Mouse (Mus musculus) 3T3-L1 (cell line): ENCODE results near the gene Cfap44.

Source experiments
- DNase-seq: peaks from one replicate; pipeline ENCODE4 v3.0.0-alpha.2; 2015; ENCODE audit warnings: low read depth, low spot score

Gene Cfap44

DNA sequence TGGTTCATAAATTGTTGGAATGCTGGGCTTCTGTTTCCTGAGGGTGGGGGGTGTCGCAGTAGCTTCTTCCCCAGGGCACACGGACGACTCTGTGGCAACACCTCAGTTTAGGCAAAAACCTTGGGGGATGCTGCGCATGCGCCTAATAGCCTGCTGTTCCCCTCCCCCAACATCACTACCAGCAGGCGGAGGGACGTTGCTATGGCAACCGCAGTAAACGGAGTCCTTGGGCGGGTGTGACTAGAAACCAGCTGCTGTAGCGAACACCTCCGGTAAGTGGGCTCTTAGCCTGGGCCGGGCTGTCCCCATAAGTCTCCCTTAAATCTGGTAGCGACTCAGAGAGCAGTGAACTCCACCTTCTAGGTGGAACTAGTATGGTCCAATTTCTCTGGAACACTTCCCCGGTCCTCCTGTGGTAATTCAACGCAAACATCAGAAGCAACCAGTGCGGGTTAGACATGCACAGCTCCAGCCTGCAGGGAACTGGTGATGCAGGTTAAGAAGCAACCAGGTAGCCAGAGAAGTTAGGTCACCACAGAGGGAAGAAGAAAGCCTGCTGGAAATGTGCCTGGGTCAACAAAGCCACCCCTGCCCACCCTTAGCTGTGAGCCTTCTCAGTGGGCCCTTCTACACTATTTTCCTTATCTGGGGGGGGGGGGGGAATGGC, at the start of gene Cfap44:
Gene Cfap44, plus strand, starts transcription at position 220 of the 667 bp plus-strand sequence.
- DNase-seq = no peak

DNA sequence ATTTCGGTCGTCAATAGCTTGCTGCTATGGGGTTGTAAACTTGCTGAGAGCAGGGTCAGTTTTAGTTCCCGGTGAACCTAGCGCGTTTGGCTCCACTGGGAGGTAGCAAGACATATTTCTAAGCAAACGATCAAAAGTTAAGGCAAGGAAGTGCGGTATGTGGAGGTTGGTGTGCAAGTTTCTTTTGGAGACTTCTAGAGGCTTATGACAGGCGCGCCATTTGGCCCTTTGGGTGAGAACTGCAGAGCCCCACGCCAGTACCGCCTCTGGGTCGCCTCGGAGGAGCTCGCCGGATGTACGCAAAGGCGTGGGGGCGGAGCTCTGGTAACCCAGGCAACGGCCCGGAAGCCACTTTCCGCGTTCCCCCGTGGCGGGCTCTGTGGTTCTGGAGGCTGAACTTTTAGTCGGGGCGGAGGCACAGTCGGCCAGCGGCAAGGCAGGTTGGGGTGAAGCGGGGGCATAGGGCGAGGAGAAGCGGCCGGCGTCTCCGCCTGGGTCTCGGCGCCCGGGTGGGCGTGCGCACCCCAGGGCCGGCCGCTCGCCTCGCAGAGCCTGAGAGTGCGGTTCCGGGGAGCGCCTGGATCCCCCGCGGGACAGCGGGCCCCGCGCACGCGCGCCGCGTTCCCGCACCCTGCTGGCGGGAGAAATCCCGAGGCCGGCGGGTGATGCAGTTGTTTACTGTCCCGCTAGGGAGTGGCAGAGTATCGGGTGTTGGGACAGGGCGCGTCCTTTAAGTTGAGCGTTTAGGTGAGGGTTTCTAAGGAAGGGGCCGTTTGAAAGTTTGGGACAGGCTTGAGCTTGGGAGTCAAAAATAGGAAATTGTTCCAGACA, 47.3 kb upstream of the Cfap44 start, which contains the start of gene Spice1:
Gene Spice1, plus strand, starts transcription at position 51 of the 831 bp plus-strand sequence.
- DNase-seq = peak; percentile 95

DNA sequence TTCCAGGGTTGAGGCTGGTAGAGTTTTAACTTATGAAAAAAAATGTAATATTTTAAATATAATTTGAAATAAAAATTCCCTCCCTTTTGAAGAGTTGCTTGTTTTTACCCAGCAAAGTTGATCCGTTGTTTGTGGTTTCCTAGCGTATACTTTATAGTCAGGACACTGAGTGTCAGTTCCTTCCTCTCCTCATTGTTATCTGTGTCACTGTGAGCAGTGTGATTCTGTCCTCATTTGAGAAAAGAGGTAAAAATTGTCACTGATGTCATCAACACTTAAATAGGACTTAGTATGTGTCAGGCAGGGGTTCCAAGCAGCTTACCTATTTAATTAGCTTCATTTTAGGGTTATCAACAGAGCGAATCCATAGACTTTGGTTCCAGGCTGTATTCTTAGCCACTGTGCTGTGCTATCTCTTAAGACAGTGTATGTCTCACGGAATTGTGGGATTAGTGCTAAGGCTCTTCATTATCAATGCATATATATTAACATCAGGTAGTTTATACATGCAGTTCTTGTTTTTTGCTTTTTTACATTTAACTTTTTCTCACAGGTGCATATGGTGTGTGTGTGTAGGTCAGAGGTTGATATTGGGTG, 44.7 kb upstream of the Cfap44 start:
- no peak for DNase-seq

DNA sequence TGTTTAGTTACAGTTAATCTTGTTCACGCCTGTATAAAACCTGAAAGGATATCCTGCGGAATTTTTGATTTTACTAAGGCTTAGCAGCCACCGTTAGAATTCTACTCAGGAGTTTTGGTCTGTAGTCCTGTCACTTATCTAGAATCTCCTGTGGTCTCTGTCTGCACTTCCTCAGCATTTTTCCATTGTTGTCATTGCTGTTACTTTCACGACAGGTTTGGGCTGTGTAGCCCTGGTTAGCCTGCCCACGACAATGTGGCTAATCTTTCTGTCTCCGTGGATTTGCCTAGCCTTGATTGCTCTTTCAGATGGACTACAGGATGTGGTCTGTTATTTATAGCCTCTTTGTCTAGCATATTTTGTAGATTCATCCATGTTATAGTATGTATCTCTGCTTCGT, 38.3 kb upstream of the Cfap44 start:
- DNase-seq = no peak

DNA sequence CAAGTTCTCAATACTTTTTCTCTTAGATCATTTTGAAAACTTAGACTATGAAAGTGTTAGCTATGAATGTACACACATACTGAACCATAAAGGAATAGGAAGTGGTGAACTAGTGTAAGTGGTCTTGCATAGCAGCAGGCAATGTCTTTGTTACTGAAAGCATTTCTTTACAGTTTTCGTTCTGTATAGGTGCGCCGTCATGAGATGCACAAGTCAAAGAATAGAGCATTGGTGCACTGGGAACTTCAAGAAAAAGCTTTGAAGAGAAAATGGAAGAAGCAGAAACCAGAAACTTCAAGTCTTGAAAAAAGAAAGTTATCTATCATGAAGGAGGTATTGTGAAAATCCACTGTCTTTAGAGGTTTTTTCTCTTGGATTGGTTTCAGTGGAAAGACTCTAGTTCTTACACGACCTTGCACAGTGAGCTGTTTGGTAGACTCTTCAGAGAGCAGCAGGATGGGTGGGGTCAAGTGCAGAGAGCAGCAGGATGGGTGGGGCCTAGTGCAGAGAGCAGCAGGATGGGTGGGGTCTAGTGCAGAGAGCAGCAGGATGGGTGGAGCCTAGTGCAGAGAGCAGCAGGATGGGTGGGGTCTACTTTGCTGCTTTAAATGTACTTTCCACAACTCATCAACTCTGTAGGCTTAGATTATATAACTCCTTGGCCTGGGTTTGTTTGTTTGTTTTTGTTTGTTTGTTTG, 36.9 kb upstream of the Cfap44 start:
- peak; percentile 42 for DNase-seq

DNA sequence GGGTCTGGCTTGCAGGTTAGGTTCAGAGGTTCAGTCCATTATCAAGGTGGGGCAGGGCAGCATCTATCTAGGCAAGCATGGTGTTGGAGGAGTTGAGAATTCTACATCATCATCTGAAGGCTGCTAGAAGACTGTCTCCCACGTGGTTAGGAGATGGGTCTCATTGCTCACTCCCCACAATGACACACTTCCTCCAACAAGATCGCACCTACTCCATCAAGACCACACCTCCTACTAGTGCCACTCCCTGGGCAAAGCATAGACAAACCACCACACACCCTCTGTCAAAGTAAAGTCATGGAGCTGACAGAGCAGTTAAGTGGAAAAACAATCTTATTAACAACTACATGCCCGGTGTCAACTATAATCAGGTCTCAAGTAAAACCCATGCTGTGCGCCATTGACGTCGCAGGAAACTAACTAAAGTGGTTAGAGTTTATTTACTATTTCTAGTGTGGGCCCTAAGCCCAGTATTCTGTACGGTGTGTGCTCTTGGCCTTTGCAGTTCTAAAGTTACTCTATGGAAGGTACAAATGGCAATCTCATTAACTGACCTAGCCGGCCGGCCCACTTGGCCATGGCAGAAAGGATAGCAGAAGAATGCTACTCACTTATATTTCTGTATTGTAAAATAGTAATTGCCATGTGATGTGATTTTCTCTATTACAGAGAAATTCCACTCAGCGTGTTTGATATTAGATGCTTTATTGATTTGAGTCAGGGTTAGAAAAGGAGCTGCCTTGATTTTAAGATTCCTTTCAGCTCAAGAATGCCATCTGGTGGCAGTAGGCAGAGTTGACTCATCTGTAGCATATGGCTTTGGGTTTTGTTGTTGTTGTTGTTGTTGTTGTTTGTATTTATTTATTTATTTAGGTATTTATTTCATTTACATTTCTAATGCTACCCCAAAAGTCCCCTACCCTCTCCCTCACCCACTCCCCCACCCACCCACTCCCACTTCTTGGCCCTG, 32.4 kb upstream of the Cfap44 start:
- DNase-seq = peak; percentile 58

DNA sequence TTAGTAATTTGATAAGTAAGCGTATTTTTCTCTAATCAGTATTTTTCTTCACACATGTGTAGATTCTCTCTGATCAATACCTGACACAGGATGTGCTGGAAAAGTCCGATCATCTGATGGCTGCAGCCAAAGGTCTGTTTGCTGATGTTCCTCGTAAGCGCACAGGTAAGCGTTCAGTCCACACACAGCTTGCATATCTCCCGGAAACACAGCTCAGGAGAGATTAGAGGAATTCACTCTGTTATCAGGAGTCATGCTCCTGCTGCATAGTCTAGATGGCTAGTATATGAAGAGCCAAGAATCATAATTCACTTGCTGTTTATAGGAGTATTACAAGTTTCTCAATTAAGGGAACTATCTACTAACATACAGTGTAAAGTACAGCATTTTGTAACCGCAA, 29.1 kb upstream of the Cfap44 start:
- no peak for DNase-seq

DNA sequence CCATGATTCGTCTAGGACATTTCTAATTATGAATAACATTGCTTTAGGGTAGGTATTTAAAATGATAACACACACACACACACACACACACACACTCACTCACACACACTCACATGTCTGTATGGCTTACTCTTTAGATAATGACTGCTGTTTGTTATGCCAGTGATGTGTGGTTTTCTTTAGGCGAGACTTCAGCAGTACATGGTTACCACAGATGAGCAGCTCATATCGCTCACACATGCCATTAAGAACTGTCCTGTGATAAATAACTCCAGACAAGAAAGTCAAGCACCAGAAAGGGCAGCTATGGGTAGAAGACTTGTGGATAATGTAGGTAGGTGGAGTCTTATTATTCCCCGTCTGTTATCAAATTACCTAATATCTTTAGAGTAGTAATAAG, 19.1 kb upstream of the Cfap44 start:
- DNase-seq = no peak

DNA sequence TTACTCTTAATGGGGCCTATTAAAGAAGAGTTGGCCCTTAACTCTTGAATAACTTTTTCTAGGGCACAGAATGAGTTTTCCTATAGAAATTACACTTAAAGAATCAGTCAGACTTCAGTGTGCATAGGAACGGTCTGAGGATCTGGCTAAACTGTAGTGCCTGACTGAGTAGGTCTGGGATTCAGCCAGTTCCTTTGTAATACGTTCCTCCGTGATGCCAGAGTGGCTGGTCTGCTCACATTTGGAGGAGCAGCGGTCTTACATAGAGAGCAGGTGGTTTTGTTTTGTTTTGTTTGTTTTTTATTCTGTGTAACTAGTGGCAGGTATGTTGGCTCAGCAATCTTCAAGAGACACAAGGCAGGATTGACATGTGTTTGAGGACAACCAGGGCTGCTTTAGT, 14.6 kb upstream of the Cfap44 start:
- DNase-seq = no peak

DNA sequence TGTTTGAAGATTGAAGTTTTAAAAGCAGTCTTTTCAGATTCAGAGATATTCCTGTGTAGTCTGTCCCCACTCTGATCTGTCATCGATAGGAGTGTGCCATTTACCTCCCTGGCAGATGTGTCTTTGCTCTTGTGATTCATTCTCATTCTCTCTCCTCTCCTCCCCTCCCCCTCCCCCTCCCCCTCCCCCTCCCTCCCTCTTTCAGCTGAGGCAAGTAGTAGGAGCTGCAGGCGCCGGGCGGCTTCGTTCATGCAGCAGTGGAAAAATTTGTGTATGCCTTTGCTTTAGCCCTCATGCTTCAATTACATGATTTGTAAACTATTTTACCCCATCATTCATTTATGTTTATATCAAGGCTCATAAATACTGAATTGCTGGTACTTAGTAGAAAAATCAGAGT, 13.0 kb upstream of the Cfap44 start:
- no peak for DNase-seq

DNA sequence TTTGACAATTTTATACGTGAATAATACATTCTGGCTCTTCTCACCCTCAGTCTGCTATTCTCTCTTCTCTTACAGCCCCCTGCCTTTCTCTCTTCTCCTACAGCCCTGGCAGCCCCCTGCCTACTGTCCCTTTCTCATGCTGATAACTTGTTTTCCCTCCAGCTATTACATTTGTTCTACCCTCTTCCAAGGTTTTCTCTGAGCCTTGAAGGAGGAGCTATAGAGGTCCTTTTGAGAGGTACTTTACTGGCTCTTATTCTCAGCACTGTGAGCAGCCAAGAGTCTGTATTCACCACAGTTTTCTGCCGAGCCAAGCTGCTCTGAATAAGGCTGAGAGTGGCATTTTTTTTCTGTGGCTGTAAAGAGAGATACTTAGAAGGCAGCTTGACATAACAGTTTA, 11.0 kb upstream of the Cfap44 start:
- no peak for DNase-seq

DNA sequence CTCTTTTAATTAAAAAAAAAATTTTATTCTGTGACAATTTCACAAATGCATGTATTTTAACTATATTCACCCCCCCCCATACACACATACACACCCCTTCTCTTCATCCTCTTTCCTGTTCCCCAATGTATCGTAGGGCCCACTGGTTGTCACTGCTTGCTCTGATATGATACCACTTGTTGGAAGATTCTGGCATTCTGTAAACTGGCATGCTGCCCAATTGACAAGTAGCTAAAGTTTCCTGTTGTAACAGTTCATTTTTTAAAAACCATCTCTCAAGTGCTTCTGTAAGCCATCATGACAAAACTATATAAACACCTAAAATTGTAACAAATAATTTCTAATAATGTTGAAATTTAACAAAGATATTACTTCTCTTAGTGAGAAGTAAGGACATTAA, 10.3 kb upstream of the Cfap44 start:
- DNase-seq = no peak

DNA sequence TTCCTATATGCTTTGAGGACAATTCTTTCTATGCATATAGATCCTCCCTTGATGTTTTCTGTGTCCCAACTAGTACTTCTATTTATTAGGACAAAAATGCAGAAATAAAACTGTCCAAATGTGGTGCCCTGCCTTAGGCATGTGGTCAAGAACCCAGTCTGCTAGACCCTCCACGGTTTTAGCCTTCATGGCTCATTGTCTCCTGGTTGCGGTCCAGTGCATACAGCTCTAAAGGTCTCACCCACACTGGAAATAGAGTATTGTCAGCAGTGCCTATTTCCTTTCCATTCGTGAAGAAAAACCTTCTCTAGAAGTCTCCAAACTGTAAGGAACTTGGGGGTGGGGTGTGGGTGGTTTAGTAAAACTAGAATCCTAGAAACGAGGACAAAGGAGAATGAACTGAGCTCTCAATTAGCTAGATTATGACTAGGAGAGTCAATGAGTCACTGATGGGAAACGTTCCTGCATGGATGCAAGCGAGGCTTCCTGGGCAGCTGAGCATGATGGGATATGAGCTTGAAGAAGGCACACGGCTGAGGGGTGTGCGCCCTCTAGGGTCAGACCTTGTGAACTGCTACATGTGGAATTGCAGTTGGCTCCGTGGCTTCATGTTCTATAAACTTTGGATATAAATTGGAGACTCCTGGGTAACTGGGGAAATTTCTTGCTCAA, 2.6 kb upstream of the Cfap44 start:
- DNase-seq = peak; percentile 82

DNA sequence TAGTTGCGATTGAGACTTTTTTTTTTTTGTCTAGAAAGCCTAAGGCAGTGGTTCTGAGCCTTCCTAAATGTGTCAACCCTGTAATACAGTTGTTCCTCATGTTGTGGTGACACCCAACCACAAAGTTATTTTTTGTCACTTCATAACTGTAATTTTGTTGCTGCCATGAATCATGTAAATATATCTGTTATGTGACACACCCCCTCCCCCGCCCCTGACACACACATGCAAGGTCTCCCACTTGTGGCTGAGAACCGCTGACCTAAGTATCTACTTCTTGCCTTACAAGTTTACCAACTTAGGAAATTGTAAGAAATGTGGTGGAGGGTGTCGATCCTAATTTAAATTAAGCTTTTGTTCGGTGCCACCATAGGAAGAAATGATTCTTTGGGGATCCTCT, 10.3 kb downstream of the Cfap44 start:
- no peak for DNase-seq

DNA sequence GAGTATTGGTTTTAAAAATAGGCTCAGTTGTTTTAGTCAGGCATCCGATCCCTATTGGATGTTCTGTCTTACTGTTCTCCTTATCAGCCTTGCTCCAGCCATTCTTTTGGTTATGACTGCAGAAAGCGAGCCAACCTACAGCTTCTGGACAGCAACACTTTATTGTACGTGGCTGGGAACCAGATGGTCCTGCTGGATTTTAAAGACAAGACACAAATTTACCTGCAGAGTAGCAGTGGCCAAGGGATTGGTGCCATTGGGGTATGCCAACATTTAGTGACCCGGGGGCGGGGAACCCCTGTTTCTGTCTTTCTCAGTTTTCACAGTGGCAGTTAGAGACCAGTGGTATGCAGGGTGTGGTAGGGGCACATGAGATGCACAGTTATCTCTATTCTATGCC, 12.6 kb downstream of the Cfap44 start:
- DNase-seq = no peak

DNA sequence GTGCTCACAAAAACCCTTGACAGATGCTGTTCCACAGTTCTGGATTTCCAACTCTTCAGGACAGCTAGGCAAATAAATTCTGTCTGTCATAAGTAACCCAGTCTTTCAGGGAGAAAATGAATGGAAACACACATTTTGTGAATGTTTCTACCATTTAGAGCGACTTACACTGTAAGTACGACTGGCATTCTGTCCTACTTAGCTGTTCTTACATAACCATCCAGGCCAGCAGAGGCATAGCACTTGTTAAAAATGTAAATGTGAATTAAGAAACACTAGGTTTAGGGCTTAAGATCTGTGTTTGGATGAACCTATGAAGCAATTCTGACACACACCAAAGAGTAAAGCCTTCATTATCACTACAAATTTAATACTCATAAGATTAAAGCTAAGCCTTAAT, 13.7 kb downstream of the Cfap44 start:
- no peak for DNase-seq

DNA sequence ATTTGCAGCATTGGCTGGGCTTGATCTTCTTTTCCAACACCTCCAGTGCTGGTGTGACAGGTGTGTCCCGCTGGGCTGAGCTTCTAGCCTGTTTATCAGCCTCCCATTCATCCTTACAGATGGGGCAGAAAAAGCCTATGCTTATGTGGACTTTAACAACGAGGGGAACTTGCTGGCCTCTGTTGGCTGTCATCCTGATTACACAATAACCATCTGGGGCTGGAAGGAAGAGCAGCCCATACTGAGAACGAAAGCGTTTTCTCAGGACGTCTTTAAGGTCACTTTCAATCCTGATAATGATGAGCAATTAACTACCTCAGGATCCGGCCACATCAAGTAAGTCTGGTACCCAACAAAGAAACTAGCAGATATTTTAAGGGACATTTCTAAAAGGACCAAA, 15.6 kb downstream of the Cfap44 start:
- no peak for DNase-seq

DNA sequence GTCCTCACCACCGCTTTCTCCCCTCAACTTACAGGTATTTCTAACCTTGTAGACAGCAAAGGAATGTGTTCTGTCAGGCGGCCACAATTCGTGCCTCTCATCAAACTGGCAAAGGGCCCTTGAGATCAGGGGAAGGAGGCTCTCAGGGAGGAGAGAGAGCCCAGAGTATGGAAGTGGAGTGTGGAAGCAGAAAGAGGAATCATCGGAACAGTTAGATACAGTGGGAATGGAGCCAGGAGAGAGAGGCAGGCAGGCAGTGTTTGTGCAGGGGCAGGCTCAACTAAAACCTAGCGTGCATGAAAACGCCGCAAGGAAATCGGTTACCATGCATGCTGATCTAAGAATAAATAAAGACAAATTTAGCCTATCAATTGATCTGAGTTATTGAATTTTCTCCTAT, 23.0 kb downstream of the Cfap44 start:
- no peak for DNase-seq

DNA sequence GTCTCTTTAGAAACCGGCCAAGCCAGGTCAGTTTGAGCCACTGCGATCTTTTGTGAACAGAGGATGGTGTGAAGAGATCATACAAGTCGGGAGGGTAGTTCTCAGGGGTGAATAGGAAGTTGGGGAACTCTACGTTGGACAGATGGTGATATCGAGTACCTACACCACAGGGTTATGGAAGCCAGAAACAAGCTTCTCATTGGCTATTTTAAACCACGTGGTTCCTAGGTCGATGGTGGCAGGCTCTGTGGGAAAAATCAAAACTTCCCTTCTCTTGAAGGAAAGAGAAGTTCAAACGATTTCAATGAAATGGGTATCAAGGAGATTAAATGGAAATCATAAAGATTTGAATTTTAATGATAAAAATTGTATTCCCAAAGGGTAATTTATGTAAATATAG, 27.1 kb downstream of the Cfap44 start:
- no peak for DNase-seq

DNA sequence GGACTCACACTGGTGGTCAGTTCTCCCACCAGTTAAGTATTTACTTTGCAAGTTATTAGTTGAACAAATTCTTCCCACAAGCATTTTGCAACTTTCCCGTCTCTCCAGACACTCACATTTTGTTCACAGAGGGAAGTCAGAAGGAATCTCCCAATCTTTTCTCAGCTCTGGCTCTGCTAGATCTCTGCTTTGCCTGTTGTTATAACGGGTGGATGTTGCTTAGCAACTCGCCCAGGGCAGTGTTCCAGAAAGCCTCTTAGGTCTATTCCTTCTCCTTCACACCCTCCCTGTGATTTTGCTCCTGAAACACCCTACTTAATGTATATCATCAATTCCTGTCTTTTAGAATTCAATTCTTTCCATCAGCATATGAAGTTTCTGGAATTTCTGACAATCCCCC, 28.9 kb downstream of the Cfap44 start:
- peak; percentile 7 for DNase-seq
